Comparison of ENCODE assay signal across 8 mouse cellular contexts in genomic region chr9:57537044-57537727, GRCm38 (mm10). TPM values are rescaled to one million over a fixed set of nuclear protein-coding genes. Genes with fewer than 3 reads are reported as not detected.
A peak's percentile ranks its signal among the peaks of the same experiment; 100 is the strongest.
DNase-seq lines count a peak whose midpoint lies in the region; ATAC-seq lines count a peak whose summit lies in the region.

TSS of gene Fam219b (plus strand) at chr9:57537528.

- H3K4me1 ChIP-seq in hindbrain, embryonic 15.5 days (replicated peaks), result peaks cover 23% of the 10 kb centered on the region

- DNase-seq in WW6 (ENCODE audit: low read depth, low spot score), result peak; percentile 80
- peak; percentile 92 for DNase-seq in cerebellum, postnatal 36 days
- peak; percentile 93 for DNase-seq in frontal cortex, postnatal 36 days (ENCODE audit: low spot score in 2 of 2)
- peak; percentile 82 for DNase-seq in left cerebral cortex, adult 11 months (ENCODE audit: low spot score)
- peak; percentile 94 for DNase-seq in lung, postnatal 36 days
- peak; percentile 90 for DNase-seq in retina, embryonic 14.5 days (ENCODE audit: low spot score)
- DNase-seq in thymus, postnatal 36 days, result peak; percentile 85 to 86

- peak; percentile 91 for ATAC-seq in hindbrain, embryonic 15.5 days (ENCODE audit: low FRiP score, low read depth)

- 1% methylated on average over 45 of the region's 45 CpGs for WGBS in hindbrain, embryonic 15.5 days

- H3K27me3 ChIP-seq in hindbrain, embryonic 15.5 days, result no peaks in the 10 kb centered on the region

- peak within 1 kb of the TSS; percentile 90 for H3K9ac ChIP-seq in hindbrain, embryonic 15.5 days

- H3K9me3 ChIP-seq in hindbrain, embryonic 15.5 days, result no peaks in the 10 kb centered on the region

- peak within 1 kb of the TSS; percentile 79 for H3K4me2 ChIP-seq in hindbrain, embryonic 15.5 days

- H3K4me3 ChIP-seq in hindbrain, embryonic 15.5 days, result peak within 1 kb of the TSS; percentile 75

- H3K27ac ChIP-seq in hindbrain, embryonic 15.5 days (replicated peaks), result peak within 1 kb of the TSS; percentile 92

- H3K36me3 ChIP-seq in hindbrain, embryonic 15.5 days, result peaks cover 40% of the 10 kb centered on the region

RNA-seq across cellular contexts. Expression of gene Fam219b, which starts in this region (rescaled TPM):
- 25.0 TPM in 2 replicates for polyA plus RNA-seq in hindbrain, embryonic 15.5 days (2015; fragmentation: Nextera tagmentation; extraction: Ambion mirVana)

Comparison
In these comparisons a context has a peak if more than half of its experiments do, and no peak if none do; other contexts are left out.
1. Peak in every context shown above with its lines: DNase-seq, ATAC-seq, H3K4me3 ChIP-seq and H3K27ac ChIP-seq.